Mouse (Mus musculus): Measurements from ENCODE around the gene Unk. TPM values are rescaled to one million over a fixed set of nuclear protein-coding genes. Genes with fewer than 3 reads are reported as not detected.

The Unk gene
- polyA plus RNA-seq, 1 experiment from 2014 or later = 44.4 TPM

GRCm38 (mm10) chr11:116083096-116083672 lies 53.1 kb downstream of the Unk start:
- no peaks in the 10 kb centered on the region for H3K27me3 ChIP-seq (ENCODE audit: insufficient read depth, low read length)
- 90% methylated on average over 14 of the region's 14 CpGs for WGBS
- H3K27ac ChIP-seq (ENCODE audit: low read depth) = no peak overlapping the region
- DNase-seq (no peak), ATAC-seq (ENCODE audit: insufficient read depth) (no peak)
- peaks cover 56% of the 10 kb centered on the region for H3K36me3 ChIP-seq (ENCODE audit: insufficient read depth)
- H3K4me3 ChIP-seq (ENCODE audit: low read depth, low read length) = no peak overlapping the region
- no peak overlapping the region for H3K9ac ChIP-seq
- H3K4me1 ChIP-seq (ENCODE audit: insufficient read depth) = peaks cover 6% of the 10 kb centered on the region; the same call in 1 of the 2 replicates
- no peak for TF ChIP-seq CTCF (IDR thresholded peaks at IDR 0.05; ENCODE audit: low read depth)
- H3K9me3 ChIP-seq (ENCODE audit: low read depth, low read length) = no peaks in the 10 kb centered on the region
- no peak overlapping the region for H3K4me2 ChIP-seq

GRCm38 (mm10) chr11:116084166-116084565 lies 54.0 kb downstream of the Unk start:
- WGBS = 79% methylated on average over 6 of the region's 6 CpGs

GRCm38 (mm10) chr11:116086258-116087193 lies 56.4 kb downstream of the Unk start, which contains the start of gene Wbp2:
Wbp2 (minus strand) TSS chr11:116086995.
- Histone ChIP-seq H3K36me3 (ENCODE audit: insufficient read depth) (peaks cover 27% of the 10 kb centered on the region), H3K9me3 (ENCODE audit: low read depth, low read length) (no peaks in the 10 kb centered on the region), H3K4me2 (peak within 1 kb of the TSS; percentile 67), H3K27me3 (ENCODE audit: insufficient read depth, low read length) (no peaks in the 10 kb centered on the region), H3K9ac (peak within 1 kb of the TSS; percentile 49), H3K4me3 (ENCODE audit: low read depth, low read length) (peak within 1 kb of the TSS; percentile 41), H3K27ac (ENCODE audit: low read depth) (peak within 1 kb of the TSS; percentile 84), H3K4me1 (ENCODE audit: insufficient read depth) (peaks cover 6% of the 10 kb centered on the region; the same call in 1 of the 2 replicates)
- DNase-seq (peak; percentile 99), ATAC-seq (ENCODE audit: insufficient read depth) (peak; percentile 96)
- peak; percentile 57 for TF ChIP-seq CTCF (IDR thresholded peaks at IDR 0.05; ENCODE audit: low read depth)
- WGBS = 4% methylated on average over 41 of the region's 43 CpGs

More at GRCm38 (mm10) chr11:116084166-116084565, 54.0 kb downstream of the Unk start:
- Histone ChIP-seq H3K27ac (ENCODE audit: low read depth) (no peak overlapping the region), H3K9ac (no peak overlapping the region), H3K27me3 (ENCODE audit: insufficient read depth, low read length) (no peaks in the 10 kb centered on the region), H3K4me1 (ENCODE audit: insufficient read depth) (peaks cover 6% of the 10 kb centered on the region; the same call in 1 of the 2 replicates), H3K9me3 (ENCODE audit: low read depth, low read length) (no peaks in the 10 kb centered on the region), H3K4me3 (ENCODE audit: low read depth, low read length) (no peak overlapping the region), H3K4me2 (no peak overlapping the region), H3K36me3 (ENCODE audit: insufficient read depth) (peaks cover 50% of the 10 kb centered on the region)
- no peak for DNase-seq
- TF ChIP-seq CTCF (IDR thresholded peaks at IDR 0.05; ENCODE audit: low read depth) = no peak
- no peak for ATAC-seq (ENCODE audit: insufficient read depth)

- peak; percentile 88 for TF ChIP-seq CTCF (IDR thresholded peaks at IDR 0.05; ENCODE audit: low read depth)
- Histone ChIP-seq H3K27ac (ENCODE audit: low read depth) (peak overlapping the region; percentile 84), H3K9me3 (ENCODE audit: low read depth, low read length) (no peaks in the 10 kb centered on the region), H3K4me3 (ENCODE audit: low read depth, low read length) (peak overlapping the region; percentile 41), H3K27me3 (ENCODE audit: insufficient read depth, low read length) (no peaks in the 10 kb centered on the region), H3K4me1 (ENCODE audit: insufficient read depth) (peaks cover 6% of the 10 kb centered on the region; the same call in 1 of the 2 replicates), H3K4me2 (peak overlapping the region; percentile 67), H3K36me3 (ENCODE audit: insufficient read depth) (peaks cover 19% of the 10 kb centered on the region), H3K9ac (peak overlapping the region; percentile 33)
- peak; percentile 89 for DNase-seq
- ATAC-seq (ENCODE audit: insufficient read depth) = peak; percentile 79
- 3% methylated on average over 31 of the region's 31 CpGs for WGBS
Observed at GRCm38 (mm10) chr11:116087194-116088130, 57.3 kb downstream of the Unk start.

GRCm38 (mm10) chr11:116088188-116088587 lies 58.1 kb downstream of the Unk start:
- H3K27ac ChIP-seq (ENCODE audit: low read depth) = no peak overlapping the region
- no peak for DNase-seq
- H3K4me3 ChIP-seq (ENCODE audit: low read depth, low read length) = 0 out of 2 replicates have a peak overlapping the region, but pooled peaks have one; percentile 41
- H3K4me1 ChIP-seq (ENCODE audit: insufficient read depth) = peaks cover 6% of the 10 kb centered on the region; the same call in 1 of the 2 replicates
- 72% methylated on average over 8 of the region's 8 CpGs for WGBS
- no peak overlapping the region for H3K9ac ChIP-seq
- H3K9me3 ChIP-seq (ENCODE audit: low read depth, low read length) = no peaks in the 10 kb centered on the region
- no peak for TF ChIP-seq CTCF (IDR thresholded peaks at IDR 0.05; ENCODE audit: low read depth)
- ATAC-seq (ENCODE audit: insufficient read depth) = no peak
- H3K27me3 ChIP-seq (ENCODE audit: insufficient read depth, low read length) = no peaks in the 10 kb centered on the region
- peak overlapping the region; percentile 67 for H3K4me2 ChIP-seq
- H3K36me3 ChIP-seq (ENCODE audit: insufficient read depth) = peaks cover 12% of the 10 kb centered on the region

GRCm38 (mm10) chr11:116088741-116089394 lies 58.7 kb downstream of the Unk start:
- Histone ChIP-seq H3K4me3 (ENCODE audit: low read depth, low read length) (no peak overlapping the region), H3K9me3 (ENCODE audit: low read depth, low read length) (no peaks in the 10 kb centered on the region), H3K36me3 (ENCODE audit: insufficient read depth) (peaks cover 5% of the 10 kb centered on the region)

More at GRCm38 (mm10) chr11:116088741-116089394, 58.7 kb downstream of the Unk start:
- TF ChIP-seq CTCF (IDR thresholded peaks at IDR 0.05; ENCODE audit: low read depth) = peak; percentile 15; the same call in 1 of the 2 replicates
- Histone ChIP-seq H3K4me2 (no peak overlapping the region), H3K27me3 (ENCODE audit: insufficient read depth, low read length) (no peaks in the 10 kb centered on the region), H3K4me1 (ENCODE audit: insufficient read depth) (peaks cover 6% of the 10 kb centered on the region; the same call in 1 of the 2 replicates), H3K27ac (ENCODE audit: low read depth) (no peak overlapping the region), H3K9ac (no peak overlapping the region)
- ATAC-seq (ENCODE audit: insufficient read depth) (no peak), DNase-seq (no peak)
- 71% methylated on average over 11 of the region's 11 CpGs for WGBS
